Mouse (Mus musculus) embryonic facial prominence, embryonic 15.5 days (tissue): ENCODE measurements around the gene Npm1. TPM values are rescaled to one million over a fixed set of nuclear protein-coding genes. Genes with fewer than 3 reads are reported as not detected.

Experiments used
- ATAC-seq: fragments of 200-750 bp; cut with Nextera tagmentation; 2 replicates; pipeline ENCODE4 v1.8.0; 2017; ENCODE audit warnings: low read depth, moderate TSS enrichment; ENCODE audit not compliant: insufficient number of reproducible peaks, low FRiP score, low TSS enrichment
- H3K27ac ChIP-seq: fragments of 300-500 bp; sonication (generic); replicated peaks from 2 replicates; pipeline ENCODE4 v1.5.1; 2015; ENCODE audit warnings: mild to moderate bottlenecking, inconsistent platforms
- H3K27me3 ChIP-seq: fragments of 300-500 bp; sonication (generic); 2 replicates; pipeline ENCODE4 v1.6.1; 2015; ENCODE audit warnings: inconsistent platforms
- H3K36me3 ChIP-seq: fragments of 300-500 bp; sonication (generic); 2 replicates; pipeline ENCODE4 v1.6.1; 2015; ENCODE audit warnings: mild to moderate bottlenecking, inconsistent platforms
- H3K4me1 ChIP-seq: fragments of 300-500 bp; sonication (generic); 2 replicates; pipeline ENCODE4 v1.6.1; 2015; ENCODE audit warnings: inconsistent platforms
- H3K4me2 ChIP-seq: fragments of 300-500 bp; sonication (generic); replicated peaks from 2 replicates; pipeline ENCODE4 v1.6.1; 2015; ENCODE audit warnings: mild to moderate bottlenecking, inconsistent platforms
- H3K4me3 ChIP-seq: fragments of 300-500 bp; sonication (generic); replicated peaks from 2 replicates; pipeline ENCODE4 v1.5.1; 2015; ENCODE audit warnings: mild to moderate bottlenecking, inconsistent platforms
- H3K9ac ChIP-seq: fragments of 300-500 bp; sonication (generic); 2 replicates; pipeline ENCODE4 v1.6.1; 2015; ENCODE audit warnings: inconsistent platforms
- H3K9me3 ChIP-seq: fragments of 300-500 bp; sonication (generic); replicated peaks from 2 replicates; pipeline ENCODE4 v1.6.1; 2016; ENCODE audit warnings: inconsistent platforms
- WGBS: fragments of 180-500 bp; shearing (Covaris S2); methylation state at CpG from one replicate; pipeline ENCODE4 v1.1.7; 2015; 5-methylcytosine and 5-hydroxymethylcytosine counted together
- polyA plus RNA-seq: library from polyadenylated mRNA; unstranded; fragments of >200 nt; fragmentation: Nextera tagmentation; extraction: Ambion mirVana; gene quantifications from 2 replicates; pipeline ENCODE4 v1.2.1, GENCODE M21; 2015

Gene Npm1
- polyA plus RNA-seq, 1 experiment from 2014 or later, result 769 TPM

GRCm38 (mm10) chr11:33151128-33151779 is 11.8 kb downstream of the Npm1 start:
- H3K27ac ChIP-seq, result no peak overlapping the region
- no peak overlapping the region for H3K4me2 ChIP-seq
- H3K4me3 ChIP-seq, result no peak overlapping the region
- peaks cover 35% of the 10 kb centered on the region for H3K36me3 ChIP-seq
- ATAC-seq, result no peak
- 75% methylated on average over 3 of the region's 3 CpGs for WGBS
- H3K4me1 ChIP-seq, result peaks cover 19% of the 10 kb centered on the region
- no peaks in the 10 kb centered on the region for H3K27me3 ChIP-seq
- H3K9me3 ChIP-seq, result no peaks in the 10 kb centered on the region
- H3K9ac ChIP-seq, result no peak overlapping the region

GRCm38 (mm10) chr11:33150364-33150763 is 12.6 kb downstream of the Npm1 start:
- Histone ChIP-seq H3K4me1 (peaks cover 28% of the 10 kb centered on the region), H3K4me3 (no peak overlapping the region), H3K9me3 (no peaks in the 10 kb centered on the region), H3K4me2 (no peak overlapping the region), H3K27ac (no peak overlapping the region), H3K36me3 (peaks cover 32% of the 10 kb centered on the region), H3K27me3 (no peaks in the 10 kb centered on the region), H3K9ac (no peak overlapping the region)
- no peak for ATAC-seq

- H3K36me3 ChIP-seq, result peaks cover 27% of the 10 kb centered on the region
- no peak overlapping the region for H3K9ac ChIP-seq
- H3K4me2 ChIP-seq, result no peak overlapping the region
- no peak overlapping the region for H3K27ac ChIP-seq
- peaks cover 7% of the 10 kb centered on the region for H3K27me3 ChIP-seq
- peaks cover 37% of the 10 kb centered on the region for H3K4me1 ChIP-seq
- H3K4me3 ChIP-seq, result no peak overlapping the region
- ATAC-seq, result no peak
- H3K9me3 ChIP-seq, result no peaks in the 10 kb centered on the region
These were observed 13.6 kb downstream of the Npm1 start for GRCm38 (mm10) chr11:33149453-33149852.

GRCm38 (mm10) chr11:33149088-33149436 is 13.9 kb downstream of the Npm1 start:
- ATAC-seq, result no peak
- Histone ChIP-seq H3K27ac (no peak overlapping the region), H3K4me3 (no peak overlapping the region), H3K9me3 (no peaks in the 10 kb centered on the region), H3K36me3 (peaks cover 23% of the 10 kb centered on the region), H3K4me2 (no peak overlapping the region), H3K4me1 (peaks cover 40% of the 10 kb centered on the region), H3K9ac (no peak overlapping the region), H3K27me3 (peaks cover 11% of the 10 kb centered on the region)
- 22% methylated on average over 3 of the region's 3 CpGs for WGBS

GRCm38 (mm10) chr11:33148338-33149087 is 14.5 kb downstream of the Npm1 start:
- H3K9me3 ChIP-seq, result no peaks in the 10 kb centered on the region
- peaks cover 43% of the 10 kb centered on the region for H3K4me1 ChIP-seq
- peaks cover 15% of the 10 kb centered on the region for H3K27me3 ChIP-seq
- peak overlapping the region; percentile 75 for H3K27ac ChIP-seq
- H3K4me2 ChIP-seq, result peak overlapping the region; percentile 96
- peak overlapping the region; percentile 59 for H3K4me3 ChIP-seq
- peaks cover 21% of the 10 kb centered on the region for H3K36me3 ChIP-seq
- 5% methylated on average over 23 of the region's 23 CpGs for whole genome bisulfite sequencing
- no peak overlapping the region for H3K9ac ChIP-seq
- ATAC-seq, result peak; percentile 72

GRCm38 (mm10) chr11:33147572-33148337 is 15.3 kb downstream of the Npm1 start:
- Histone ChIP-seq H3K27me3 (peaks cover 20% of the 10 kb centered on the region), H3K4me1 (peaks cover 50% of the 10 kb centered on the region), H3K27ac (peak overlapping the region; percentile 75), H3K4me2 (peak overlapping the region; percentile 96), H3K9me3 (no peaks in the 10 kb centered on the region), H3K4me3 (peak overlapping the region; percentile 59), H3K9ac (peak overlapping the region; percentile 44), H3K36me3 (peaks cover 21% of the 10 kb centered on the region)
- ATAC-seq, result peak; percentile 64
- 0% methylated on average over 45 of the region's 85 CpGs for WGBS

- under 1% methylated on average over 45 of the region's 53 CpGs for WGBS
- peaks cover 20% of the 10 kb centered on the region for H3K27me3 ChIP-seq
- peaks cover 51% of the 10 kb centered on the region for H3K4me1 ChIP-seq
- peak within 1 kb of the TSS; percentile 75 for H3K27ac ChIP-seq
- H3K4me3 ChIP-seq, result peak within 1 kb of the TSS; percentile 59
- peak within 1 kb of the TSS; percentile 96 for H3K4me2 ChIP-seq
- no peaks in the 10 kb centered on the region for H3K9me3 ChIP-seq
- ATAC-seq, result peak; percentile 27
- H3K36me3 ChIP-seq, result peaks cover 21% of the 10 kb centered on the region
- H3K9ac ChIP-seq, result peak within 1 kb of the TSS; percentile 44
These were observed 15.8 kb downstream of the Npm1 start, which contains the start of gene Fgf18 for GRCm38 (mm10) chr11:33147171-33147571. Gene Fgf18 (minus strand): TSS chr11:33147400.

- H3K9me3 ChIP-seq, result no peaks in the 10 kb centered on the region
- peaks cover 20% of the 10 kb centered on the region for H3K27me3 ChIP-seq
- under 1% methylated on average over 30 of the region's 30 CpGs for WGBS
- peaks cover 51% of the 10 kb centered on the region for H3K4me1 ChIP-seq
- peak overlapping the region; percentile 75 for H3K27ac ChIP-seq
- no peak for ATAC-seq
- H3K36me3 ChIP-seq, result peaks cover 16% of the 10 kb centered on the region
- H3K4me3 ChIP-seq, result peak overlapping the region; percentile 59
- H3K4me2 ChIP-seq, result peak overlapping the region; percentile 96
- H3K9ac ChIP-seq, result peak overlapping the region; percentile 44; the same call in 1 of the 2 replicates
These were observed 16.3 kb downstream of the Npm1 start for GRCm38 (mm10) chr11:33146651-33147131.

- Histone ChIP-seq H3K9ac (no peak overlapping the region), H3K27ac (peak overlapping the region; percentile 75; the same call in 1 of the 2 replicates)
These were observed 16.9 kb downstream of the Npm1 start for GRCm38 (mm10) chr11:33146143-33146497.

GRCm38 (mm10) chr11:33145201-33146142 is 17.5 kb downstream of the Npm1 start:
- H3K4me2 ChIP-seq, result peak overlapping the region; percentile 96
- H3K36me3 ChIP-seq, result peaks cover 7% of the 10 kb centered on the region
- peaks cover 20% of the 10 kb centered on the region for H3K27me3 ChIP-seq
- 26% methylated on average over 7 of the region's 7 CpGs for WGBS
- H3K9ac ChIP-seq, result no peak overlapping the region
- no peak for ATAC-seq
- no peaks in the 10 kb centered on the region for H3K9me3 ChIP-seq
- H3K4me1 ChIP-seq, result peaks cover 51% of the 10 kb centered on the region
- peak overlapping the region; percentile 59 for H3K4me3 ChIP-seq
- H3K27ac ChIP-seq, result no peak overlapping the region

More at GRCm38 (mm10) chr11:33146143-33146497, 16.9 kb downstream of the Npm1 start:
- H3K36me3 ChIP-seq, result peaks cover 13% of the 10 kb centered on the region
- WGBS, result 7% methylated on average over 9 of the region's 9 CpGs
- H3K4me3 ChIP-seq, result peak overlapping the region; percentile 59
- no peaks in the 10 kb centered on the region for H3K9me3 ChIP-seq
- peaks cover 20% of the 10 kb centered on the region for H3K27me3 ChIP-seq
- H3K4me1 ChIP-seq, result peaks cover 51% of the 10 kb centered on the region
- peak overlapping the region; percentile 96 for H3K4me2 ChIP-seq
- peak; percentile 51 for ATAC-seq
